Mouse (Mus musculus) adrenal gland, postnatal 4 days (tissue): ENCODE measurements at regions not wholly inside any gene's neighbourhood (a gene's known extent, or its start where the extent isn't known, plus 50 kb on each side); places are given as distances from the start of the nearest gene placed in this dataset.
"Not testable (repeated sequence)": the region's sequence is repeated elsewhere in the genome, so short reads cannot be mapped to it uniquely, and the experiment has no call there.

ENCODE experiments used
- DNase-seq, 2 experiments: peaks; one replicate each; pipeline ENCODE4 v3.0.0; 2021 to 2022; ENCODE audit warnings: low spot score in 2 of 2, mixed read lengths in 2 of 2

DNA sequence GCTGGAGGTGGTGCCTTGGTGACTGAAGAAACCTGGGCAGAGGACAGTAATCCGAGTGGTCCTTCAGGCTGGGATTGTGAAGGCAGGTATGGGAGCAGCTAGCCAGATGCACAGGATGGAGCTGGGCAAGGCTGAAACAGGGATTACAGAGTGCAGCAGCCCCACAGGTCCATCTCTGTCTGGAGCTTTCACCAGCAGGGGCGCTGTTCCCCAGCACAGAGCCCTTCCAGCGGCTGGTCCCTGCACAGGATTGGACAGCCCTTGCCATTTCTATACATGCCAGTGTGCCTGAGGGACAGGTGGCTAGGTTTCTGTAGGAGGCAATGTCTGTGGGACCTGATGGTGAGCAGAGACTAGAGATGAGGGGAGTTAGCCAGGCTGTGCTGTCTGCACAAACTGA is 428.3 kb downstream of the Ptpru start:
- DNase-seq, result peak in 1 of 2 experiments; percentile 14

DNA sequence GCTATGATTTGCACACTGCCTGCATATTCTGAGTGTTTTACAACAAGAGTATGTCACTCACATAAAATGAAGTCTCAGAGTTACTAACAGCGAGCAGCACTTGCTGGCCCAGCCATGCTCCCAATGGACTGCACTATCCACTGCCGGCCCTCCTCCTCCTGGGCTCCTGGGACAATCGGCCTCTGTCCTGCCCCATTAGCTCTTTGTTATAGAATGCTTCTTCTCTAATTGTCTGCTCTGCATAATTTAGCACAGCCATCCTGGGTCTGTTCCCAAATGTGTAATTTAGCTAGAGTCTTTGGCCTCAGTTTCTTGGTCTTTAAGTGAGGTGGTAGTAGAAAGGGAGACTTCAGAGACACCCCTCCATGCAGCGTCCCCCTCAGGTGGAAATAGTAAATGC is 426.2 kb downstream of the Ptpru start:
- DNase-seq, result no peak

GRCm38 (mm10) chr4:131413380-131413779 is 424.7 kb downstream of the Ptpru start:
- DNase-seq, result no peak

DNA sequence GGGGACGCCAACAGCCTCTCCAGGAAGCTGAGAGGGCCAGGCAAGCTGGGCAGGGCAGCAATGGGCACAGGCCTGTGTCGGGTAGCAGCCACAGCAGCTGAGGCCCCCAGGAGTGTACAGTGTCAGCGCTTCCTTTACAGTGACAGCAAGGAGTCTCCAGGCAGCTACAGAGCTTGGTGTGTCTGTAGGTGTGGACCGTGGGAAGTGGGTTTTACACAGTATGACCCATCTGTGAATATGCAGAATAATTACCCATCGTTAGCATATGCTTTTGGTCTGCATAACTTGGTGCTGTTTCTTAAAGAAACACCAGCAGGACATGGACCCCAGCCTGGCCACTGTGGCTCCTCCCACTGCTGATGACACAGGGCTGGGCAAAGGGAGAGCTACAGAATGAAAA is 422.6 kb downstream of the Ptpru start:
- DNase-seq, result no peak

DNA sequence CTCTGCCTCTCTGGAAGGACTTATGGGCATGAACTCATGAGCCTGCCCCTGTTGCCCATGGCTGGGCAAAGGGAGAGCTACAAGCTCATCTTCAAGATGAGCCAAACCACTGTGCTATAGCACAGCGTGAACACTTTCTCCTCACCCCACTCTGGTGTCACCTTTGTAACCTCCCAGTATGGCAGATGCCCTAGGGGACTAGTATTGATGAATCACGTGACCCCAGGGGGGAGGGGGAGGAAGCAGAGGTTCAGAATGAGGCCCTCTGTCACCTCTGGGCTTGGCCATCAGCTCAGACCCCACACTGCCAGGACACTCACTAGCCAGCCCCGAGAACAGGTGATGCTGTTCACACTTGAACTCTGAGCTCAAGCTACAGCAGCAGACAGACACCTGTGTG is 421.9 kb downstream of the Ptpru start:
- DNase-seq, result no peak

GRCm38 (mm10) chr4:131417159-131417748 is 420.8 kb downstream of the Ptpru start:
- no peak for DNase-seq

DNA sequence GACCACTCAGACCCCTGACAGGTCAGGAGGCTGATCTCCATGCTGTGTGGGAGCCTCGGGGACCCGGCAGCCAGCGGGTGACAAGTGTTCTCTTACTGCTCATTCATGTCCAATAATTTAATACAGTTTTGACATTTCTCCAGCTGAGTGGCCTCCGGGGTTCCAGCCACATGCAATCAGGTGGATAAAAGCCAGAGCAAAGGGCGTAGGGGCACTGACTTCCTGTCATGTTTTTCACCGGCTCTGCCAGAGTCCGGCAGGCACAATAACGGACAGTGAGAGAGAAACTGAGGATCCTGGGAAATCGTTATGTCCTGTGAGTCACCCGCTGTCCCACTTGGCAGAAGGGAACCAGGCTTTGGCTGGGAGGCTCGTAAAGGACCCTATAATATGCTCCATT is 412.8 kb downstream of the Ptpru start:
- DNase-seq, result no peak

- DNase-seq, result no peak
Observed at GRCm38 (mm10) chr4:131427871-131428270, 410.2 kb downstream of the Ptpru start.

DNA sequence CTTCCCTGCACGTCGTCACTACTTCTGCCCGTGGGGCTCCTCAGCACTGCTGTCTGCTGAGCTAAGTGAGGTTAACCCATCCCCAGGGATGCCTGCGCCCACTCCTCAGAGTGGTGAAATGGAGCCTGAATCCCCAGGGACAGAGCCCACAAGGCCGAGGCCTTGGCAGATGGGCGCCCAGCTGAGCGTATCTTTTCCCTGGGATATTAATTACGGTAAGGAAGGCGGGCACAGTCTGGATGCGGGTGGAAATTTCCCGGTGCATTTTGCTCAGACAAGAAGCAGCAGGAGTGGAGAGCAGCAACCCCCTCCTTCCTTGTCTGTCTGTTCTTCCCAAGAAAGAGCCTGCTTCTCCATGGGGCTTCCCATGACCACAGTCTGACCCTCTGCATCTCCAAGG is 408.7 kb downstream of the Ptpru start:
- no peak for DNase-seq

GRCm38 (mm10) chr4:131430420-131430819 is 407.7 kb downstream of the Ptpru start:
- no peak for DNase-seq

DNA sequence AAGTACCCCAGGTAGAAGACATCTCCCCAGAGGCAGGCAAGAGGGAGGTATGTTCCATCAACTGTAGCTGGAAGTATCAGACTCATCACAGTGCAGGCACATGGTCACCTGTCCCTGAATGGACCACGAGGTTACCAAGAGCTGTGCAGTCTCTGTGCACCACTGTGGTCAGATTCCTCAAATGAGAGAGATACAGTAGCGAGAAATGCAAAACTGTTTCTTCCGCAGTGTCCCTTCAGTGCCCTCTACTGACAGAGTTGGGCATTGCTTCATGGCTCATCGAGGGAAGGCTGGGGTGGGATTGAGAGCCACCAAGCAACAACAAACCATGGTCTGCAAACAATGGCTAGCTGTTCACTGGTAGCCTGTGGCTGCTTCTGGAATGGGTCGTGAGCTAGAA is 406.9 kb downstream of the Ptpru start:
- DNase-seq, result peak; percentile 19 to 27

- DNase-seq, result no peak
Observed at GRCm38 (mm10) chr4:131432591-131433177, 405.4 kb downstream of the Ptpru start.

DNA sequence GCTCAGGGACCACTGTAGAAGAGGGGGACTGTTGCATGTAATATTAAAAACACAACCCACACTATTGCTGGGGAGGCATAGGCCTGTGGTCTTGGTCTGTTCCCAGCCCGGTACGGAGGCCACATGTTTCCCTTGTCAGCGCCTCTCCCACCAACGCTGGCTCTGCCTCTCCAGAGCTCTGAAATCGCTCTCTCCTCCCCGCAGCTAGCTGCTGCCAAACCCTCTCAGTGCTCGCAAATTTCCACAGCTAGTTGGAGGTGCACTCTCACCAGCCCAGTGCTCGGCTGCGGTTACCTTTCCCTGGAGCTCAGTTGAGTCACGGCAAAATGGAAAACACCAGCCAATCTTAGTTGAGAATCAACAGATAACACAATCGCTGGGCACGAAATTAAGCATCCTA is 402.9 kb downstream of the Ptpru start:
- no peak for DNase-seq

- no peak for DNase-seq
Observed at GRCm38 (mm10) chr4:131438403-131438802, 399.7 kb downstream of the Ptpru start.

- DNase-seq, result no peak
Observed at GRCm38 (mm10) chr4:131438883-131439282, 399.2 kb downstream of the Ptpru start.

DNA sequence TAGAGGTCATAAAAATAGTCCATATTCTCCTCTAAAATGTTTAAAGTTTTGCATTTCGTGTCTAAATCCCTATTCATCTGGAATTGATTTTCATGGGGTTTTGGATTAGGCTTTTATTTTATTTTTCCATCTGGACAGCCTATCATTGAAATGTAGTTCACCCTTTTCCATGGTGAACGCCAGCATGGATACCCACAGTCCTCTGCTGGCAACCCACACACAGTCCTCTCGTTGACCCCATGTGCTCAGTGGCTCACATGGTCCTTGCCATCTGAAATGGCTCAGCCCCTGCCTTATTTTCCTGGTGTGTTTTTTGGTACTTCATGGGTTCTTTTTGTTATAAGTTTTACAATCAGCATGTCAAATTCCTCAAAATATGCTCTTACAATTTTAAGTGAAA is 397.2 kb downstream of the Ptpru start:
- no peak for DNase-seq

- no peak for DNase-seq
Observed at GRCm38 (mm10) chr4:131443518-131443917, 394.6 kb downstream of the Ptpru start.

GRCm38 (mm10) chr4:131450296-131450695 is 387.8 kb downstream of the Ptpru start:
- not testable (repeated sequence) for DNase-seq

GRCm38 (mm10) chr4:131457551-131457950 is 380.5 kb downstream of the Ptpru start:
- no peak for DNase-seq

GRCm38 (mm10) chr4:131459746-131460145 is 378.3 kb downstream of the Ptpru start:
- DNase-seq, result no peak

- DNase-seq, result no peak
Observed at GRCm38 (mm10) chr4:131461312-131461711, 376.8 kb downstream of the Ptpru start.

GRCm38 (mm10) chr4:131461728-131462127 is 376.4 kb downstream of the Ptpru start:
- no peak for DNase-seq

GRCm38 (mm10) chr4:131475023-131475422 is 363.1 kb downstream of the Ptpru start:
- no peak for DNase-seq
